Mouse (Mus musculus) telencephalon, adult 2 months (tissue): ENCODE results near the gene Naa40.

Experiments
- DNase-seq: peaks from one replicate; pipeline ENCODE4 v3.0.0-alpha.2; 2011; ENCODE audit warnings: low read depth, low spot score

Naa40 gene

GRCm38 (mm10) chr19:7240782-7241690 is at the start of gene Naa40:
Gene Naa40, minus strand, starts transcription at chr19:7241183.
- DNase-seq: peak; percentile 87

DNA sequence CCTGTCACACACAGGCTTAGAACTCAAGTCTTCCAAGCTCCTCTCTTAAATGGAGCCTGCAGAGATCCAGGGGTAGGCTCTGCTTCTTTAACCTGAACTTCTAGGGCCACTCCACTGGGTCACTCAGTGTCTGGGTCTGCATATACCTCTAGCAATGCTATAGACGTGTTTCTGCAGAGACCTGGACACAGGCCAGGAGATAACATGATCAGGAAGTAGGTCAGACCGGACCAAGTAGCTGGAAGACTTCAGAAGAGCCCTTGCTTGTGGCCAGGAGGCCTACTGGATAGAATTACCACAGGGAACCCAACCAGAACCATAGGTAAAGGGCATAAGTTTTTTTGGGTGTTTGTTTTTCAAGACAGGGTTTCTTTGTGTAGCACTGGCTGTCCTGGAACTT is 48.8 kb upstream of the Naa40 start:
- DNase-seq: no peak

GRCm38 (mm10) chr19:7288288-7288687 is 47.3 kb upstream of the Naa40 start:
- no peak for DNase-seq

DNA sequence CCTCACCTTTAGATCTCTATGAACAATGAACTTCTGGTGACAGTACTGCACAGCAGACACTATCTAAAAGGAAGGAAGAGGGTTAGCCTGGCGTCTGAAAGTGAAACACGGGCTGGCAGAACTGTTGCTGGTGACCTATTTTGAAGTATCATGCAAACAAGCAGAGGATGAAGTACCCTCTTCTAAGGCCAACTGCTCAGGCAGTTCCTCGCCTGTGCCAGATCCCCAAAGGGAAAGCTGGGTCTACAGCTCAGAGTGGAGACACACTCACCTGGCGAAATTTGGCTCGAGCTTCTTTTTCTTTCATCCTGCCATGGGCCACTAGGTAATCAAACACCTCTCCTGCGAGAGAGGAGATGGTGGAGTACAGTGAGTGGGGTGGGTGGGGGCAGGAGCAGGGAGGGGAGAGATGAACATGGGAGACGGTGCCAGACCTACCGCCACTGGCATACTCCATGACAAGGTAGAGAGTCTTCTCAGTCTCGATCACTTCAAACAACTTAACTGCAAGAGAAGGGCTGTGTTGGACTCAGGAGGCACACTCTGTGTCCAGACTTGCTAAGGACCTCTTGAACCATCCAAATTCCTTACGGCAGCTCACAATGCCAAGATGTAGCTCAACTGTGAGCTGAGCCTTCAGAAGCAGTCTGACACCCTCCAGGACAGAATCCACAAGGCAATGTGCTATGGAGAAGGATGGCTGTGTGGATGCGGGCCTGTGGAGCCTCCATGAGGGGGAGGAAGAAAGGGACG is 45.8 kb upstream of the Naa40 start:
- no peak for DNase-seq

DNA sequence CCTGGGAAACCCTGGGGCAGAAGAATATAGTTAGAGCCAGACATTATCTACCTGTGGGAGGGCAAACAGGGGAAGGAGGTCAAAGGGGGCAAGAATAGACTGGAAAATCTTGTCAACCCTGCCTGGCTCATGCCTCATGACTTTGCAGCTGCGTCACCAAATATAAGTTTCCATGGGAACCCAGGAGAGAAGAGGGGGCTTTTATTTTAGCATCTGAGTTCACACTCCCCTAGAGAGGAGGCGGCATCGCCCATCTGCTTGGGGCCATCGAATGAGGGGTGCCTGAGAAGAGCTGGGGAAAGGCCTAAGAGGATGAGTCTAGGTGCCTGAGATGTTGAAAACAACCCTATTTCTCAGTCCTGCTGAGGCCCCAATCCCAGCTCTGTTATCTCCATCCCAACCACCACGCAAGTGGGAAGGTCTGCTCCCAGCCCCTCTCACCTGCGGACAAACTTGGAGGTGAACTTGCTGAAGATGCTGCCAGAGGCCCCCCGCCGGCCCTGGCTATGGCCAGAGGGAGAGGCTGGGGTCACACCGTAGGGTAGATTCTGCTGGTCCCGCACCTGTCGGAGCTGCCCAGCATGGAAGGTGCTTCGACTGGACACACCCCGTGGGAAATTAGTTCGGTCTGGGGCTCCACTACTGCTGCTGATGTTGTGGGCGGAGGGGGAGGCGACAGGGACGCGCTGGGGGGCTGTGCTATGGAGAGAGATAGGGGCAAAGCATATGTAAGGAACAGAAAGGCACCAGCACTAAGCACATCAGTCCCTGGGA is 39.8 kb upstream of the Naa40 start:
- DNase-seq: peak; percentile 92

- DNase-seq: no peak
Observed at GRCm38 (mm10) chr19:7279114-7279513, 38.1 kb upstream of the Naa40 start.

- DNase-seq: no peak
Observed at GRCm38 (mm10) chr19:7278200-7278906, 37.4 kb upstream of the Naa40 start.

- DNase-seq: no peak
Observed at GRCm38 (mm10) chr19:7276796-7277195, 35.8 kb upstream of the Naa40 start.

DNA sequence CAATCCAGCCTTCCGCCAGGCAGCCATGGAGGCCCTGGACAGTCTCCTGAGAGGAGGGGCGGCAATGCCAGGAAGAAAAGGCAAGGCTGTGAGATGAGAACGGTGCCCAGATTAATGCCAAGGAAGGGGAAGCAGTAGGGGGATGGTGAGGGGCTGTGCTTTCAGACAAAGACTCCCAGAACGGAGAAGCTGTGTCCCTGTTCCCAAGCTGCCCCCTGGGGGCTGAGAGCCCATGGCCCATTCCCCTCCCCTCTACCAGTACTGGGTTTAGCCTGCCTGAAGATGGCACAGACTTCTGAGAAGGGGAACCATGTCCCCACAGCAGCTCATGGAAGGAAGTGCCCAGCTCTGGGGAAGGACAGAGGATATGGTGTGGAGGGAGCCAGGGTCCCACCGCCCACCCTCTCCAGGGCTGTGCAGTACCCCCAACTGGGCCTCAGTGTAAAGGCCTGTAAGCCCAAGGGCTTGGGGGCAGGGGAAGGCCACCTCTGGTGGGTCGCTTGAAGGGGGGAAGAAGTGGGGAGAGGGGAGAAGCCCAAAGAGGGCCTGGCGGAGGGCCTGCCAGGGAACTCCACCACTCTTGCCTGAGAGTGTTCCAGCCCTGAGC is 35.2 kb upstream of the Naa40 start:
- DNase-seq: no peak

GRCm38 (mm10) chr19:7275131-7275789 is 34.3 kb upstream of the Naa40 start:
- no peak for DNase-seq

- no peak for DNase-seq
Observed at GRCm38 (mm10) chr19:7274326-7274990, 33.5 kb upstream of the Naa40 start.

GRCm38 (mm10) chr19:7273486-7273885 is 32.5 kb upstream of the Naa40 start:
- DNase-seq: no peak

GRCm38 (mm10) chr19:7269290-7270044 is 28.5 kb upstream of the Naa40 start:
- no peak for DNase-seq

DNA sequence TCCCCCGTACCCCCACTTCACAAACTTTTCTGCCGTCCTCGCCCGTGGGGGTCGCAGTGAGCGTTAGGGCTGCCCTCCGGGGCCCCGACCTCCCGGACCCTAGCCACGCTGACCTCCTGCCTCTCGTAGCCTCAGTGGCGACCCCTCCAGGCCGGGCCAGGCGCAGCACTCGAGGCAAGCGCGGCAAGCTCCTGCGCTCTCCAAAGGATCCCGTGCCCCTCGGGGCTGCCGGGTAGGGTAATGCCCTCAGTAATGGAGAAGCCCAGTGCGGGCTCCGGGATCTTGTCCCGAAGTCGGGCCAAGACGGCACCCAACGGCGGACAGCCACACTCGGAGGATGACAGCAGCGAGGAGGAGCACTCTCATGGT is 27.7 kb upstream of the Naa40 start:
- no peak for DNase-seq

- no peak for DNase-seq
Observed at GRCm38 (mm10) chr19:7267781-7268721, 27.1 kb upstream of the Naa40 start.

DNA sequence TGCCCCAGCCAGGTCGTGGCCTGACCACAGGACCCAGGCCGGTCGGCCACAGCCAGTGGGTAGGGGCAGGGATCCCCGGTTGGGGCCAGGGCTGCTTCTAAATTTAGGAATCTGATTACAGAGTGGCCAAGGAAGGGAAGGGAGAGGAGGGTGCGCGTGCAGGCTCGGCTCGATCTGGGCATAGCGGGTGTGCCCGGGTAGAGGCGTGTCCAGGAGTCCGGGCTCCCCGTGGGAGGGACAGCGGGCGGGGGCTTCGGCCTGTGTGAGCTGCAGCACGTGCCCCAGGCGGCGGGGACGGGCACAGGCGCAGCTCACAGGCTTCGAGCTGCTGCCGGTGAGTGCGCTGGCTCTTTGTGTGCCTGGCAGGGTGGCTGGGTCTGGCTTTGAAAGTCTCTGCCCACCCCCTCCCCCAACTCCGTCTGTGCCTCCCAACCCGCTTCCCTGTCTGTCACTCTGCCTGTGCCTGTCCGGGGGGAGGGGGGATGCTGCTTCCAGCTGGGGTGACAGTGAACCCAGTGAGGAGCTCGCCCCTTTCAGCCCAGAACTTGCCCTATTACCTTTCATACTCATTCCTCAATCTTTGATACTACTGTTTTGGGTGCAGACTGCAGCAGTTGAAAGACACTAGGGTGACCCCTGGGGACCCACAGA is 26.2 kb upstream of the Naa40 start, which contains the start of gene Rcor2:
Gene Rcor2 (plus strand): TSS at position 235 of the 651 bp plus-strand sequence.
- no peak for DNase-seq

DNA sequence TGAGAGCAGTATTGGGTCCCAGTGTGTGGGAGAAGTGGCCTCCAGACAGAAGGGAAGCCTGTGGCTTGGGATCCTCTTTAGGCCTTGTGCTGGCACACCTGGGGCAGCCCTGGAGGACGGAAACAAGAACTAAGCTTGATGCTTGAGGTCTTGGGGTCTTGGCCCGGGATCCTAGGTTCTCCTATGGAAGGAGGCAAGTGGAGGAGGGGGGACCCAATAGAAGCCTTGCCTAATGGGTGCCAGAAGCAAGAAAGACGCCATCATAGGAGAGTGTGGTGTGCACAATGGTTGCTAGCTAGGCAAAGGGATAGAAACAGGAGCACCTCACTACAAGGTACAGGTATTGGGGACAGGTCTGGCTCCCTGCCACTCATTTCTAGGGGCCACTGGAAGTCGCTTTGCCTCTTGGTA is 25.4 kb upstream of the Naa40 start:
- DNase-seq: no peak
